Mouse (Mus musculus): ENCODE measurements at regions not wholly inside any gene's neighbourhood (a gene's known extent, or its start where the extent isn't known, plus 50 kb on each side); places are given as distances from the start of the nearest gene placed in this dataset.

GRCm38 (mm10) chr11:25538641-25539258 is 671.8 kb downstream of the 5730522E02Rik start:
- DNase-seq (ENCODE audit: low read depth): no peak

GRCm38 (mm10) chr11:25536069-25536468 is 674.5 kb downstream of the 5730522E02Rik start:
- DNase-seq (ENCODE audit: low read depth): peak; percentile 10

GRCm38 (mm10) chr11:25533081-25533480 is 677.5 kb downstream of the 5730522E02Rik start:
- DNase-seq (ENCODE audit: low read depth): no peak

- no peak for DNase-seq (ENCODE audit: low read depth)
Measured at GRCm38 (mm10) chr11:25531668-25532398, 678.7 kb downstream of the 5730522E02Rik start.

GRCm38 (mm10) chr11:25528056-25528455 is 682.5 kb downstream of the 5730522E02Rik start:
- no peak for DNase-seq (ENCODE audit: low read depth)

- no peak for DNase-seq (ENCODE audit: low read depth)
Measured at GRCm38 (mm10) chr11:25518903-25519302, 691.7 kb downstream of the 5730522E02Rik start.

- no peak for DNase-seq (ENCODE audit: low read depth)
Measured at GRCm38 (mm10) chr11:25518131-25518530, 692.4 kb downstream of the 5730522E02Rik start.

GRCm38 (mm10) chr11:25505500-25505899 is 705.1 kb downstream of the 5730522E02Rik start:
- DNase-seq (ENCODE audit: low read depth): no peak

- no peak for DNase-seq (ENCODE audit: low read depth)
Measured at GRCm38 (mm10) chr11:25473682-25474365, 736.7 kb downstream of the 5730522E02Rik start.

GRCm38 (mm10) chr11:25469819-25470218 is 740.7 kb downstream of the 5730522E02Rik start:
- DNase-seq (ENCODE audit: low read depth): no peak

GRCm38 (mm10) chr11:25437206-25437605 is 773.4 kb downstream of the 5730522E02Rik start:
- no peak for DNase-seq (ENCODE audit: low read depth)

- no peak for DNase-seq (ENCODE audit: low read depth)
Measured at GRCm38 (mm10) chr11:25435645-25436044, 774.9 kb downstream of the 5730522E02Rik start.

GRCm38 (mm10) chr11:25423186-25423585 is 787.4 kb downstream of the 5730522E02Rik start:
- no peak for DNase-seq (ENCODE audit: low read depth)

- DNase-seq (ENCODE audit: low read depth): no peak
Measured at GRCm38 (mm10) chr11:25421486-25421885, 789.1 kb downstream of the 5730522E02Rik start.

GRCm38 (mm10) chr11:25410403-25411090 is 800.0 kb downstream of the 5730522E02Rik start:
- no peak for DNase-seq (ENCODE audit: low read depth)

GRCm38 (mm10) chr11:25391649-25392048 is 818.9 kb downstream of the 5730522E02Rik start:
- DNase-seq (ENCODE audit: low read depth): no peak

- no peak for DNase-seq (ENCODE audit: low read depth)
Measured at GRCm38 (mm10) chr11:25367111-25367510, 843.5 kb downstream of the 5730522E02Rik start.

GRCm38 (mm10) chr11:25365433-25365832 is 845.1 kb downstream of the 5730522E02Rik start:
- DNase-seq (ENCODE audit: low read depth): no peak

GRCm38 (mm10) chr11:25359723-25360122 is 850.8 kb downstream of the 5730522E02Rik start:
- no peak for DNase-seq (ENCODE audit: low read depth)

GRCm38 (mm10) chr11:25357717-25358411 is 852.7 kb downstream of the 5730522E02Rik start:
- no peak for DNase-seq (ENCODE audit: low read depth)

Data from gonadal fat pad, adult 2 months (tissue).